Mouse (Mus musculus): Measurements from ENCODE around the gene Hnrnpc. TPM values are rescaled to one million over a fixed set of nuclear protein-coding genes. Genes with fewer than 3 reads are reported as not detected.

Gene Hnrnpc
- polyA plus RNA-seq, 1 experiment = 90.0 TPM

- DNase-seq = no peak
- Histone ChIP-seq H3K4me1 (ENCODE audit: control insufficient read depth, insufficient read depth, low read length) (peaks cover 13% of the 10 kb centered on the region; the same call in 1 of the 2 replicates), H3K27me3 (replicated peaks; ENCODE audit: control insufficient read depth, insufficient read depth, low read length) (no peaks in the 10 kb centered on the region), H3K4me3 (ENCODE audit: insufficient read depth, low read depth, low read length) (no peak overlapping the region), H3K36me3 (ENCODE audit: control insufficient read depth, insufficient read depth, low read length) (no peaks in the 10 kb centered on the region), H3K27ac (ENCODE audit: insufficient read depth, low read depth, low read length) (no peak overlapping the region)
- WGBS = 80% methylated on average over 2 of the region's 2 CpGs
- TF ChIP-seq POLR2A (IDR thresholded peaks at IDR 0.05; ENCODE audit: low read depth, low read length) = no peak
- TF ChIP-seq CTCF (conservative IDR thresholded peaks at IDR 0.05; ENCODE audit: insufficient read depth, insufficient read length, low read depth, low read length) = no peak
These were observed 79.7 kb downstream of the Hnrnpc start for GRCm38 (mm10) chr14:52024133-52024532.

Other genes with a start within 250 kb of the Hnrnpc start
- gene Mettl17, start 219.2 kb downstream of the Hnrnpc start, polyA plus RNA-seq (2012; rRNA removed) = 24.0 and 27.6 TPM in 2 replicates
- gene Slc39a2, start 211.1 kb downstream of the Hnrnpc start, polyA plus RNA-seq (2012; rRNA removed) = 0.45 and 0.52 TPM in 2 replicates
- 220 and 235 TPM in 2 replicates for gene Ndrg2, start 189.9 kb downstream of the Hnrnpc start, polyA plus RNA-seq (2012; rRNA removed)
- not detected in 2 replicates for gene Tppp2, start 185.6 kb downstream of the Hnrnpc start, polyA plus RNA-seq (2012; rRNA removed)
- gene Rnase13, start 181.3 kb downstream of the Hnrnpc start, polyA plus RNA-seq (2012; rRNA removed) = not detected in 2 replicates
- 36.1 and 37.4 TPM in 2 replicates for gene Arhgef40, start 119.3 kb downstream of the Hnrnpc start, polyA plus RNA-seq (2012; rRNA removed)
- gene Tmem253, start 88.4 kb downstream of the Hnrnpc start, polyA plus RNA-seq (2012; rRNA removed) = 2.4 and 2.5 TPM in 2 replicates
- gene Zfp219, start 83.3 kb downstream of the Hnrnpc start, polyA plus RNA-seq (2012; rRNA removed) = 43.2 and 61.8 TPM in 2 replicates
- not detected in 2 replicates for gene Olfr221, start 61.6 kb downstream of the Hnrnpc start, polyA plus RNA-seq (2012; rRNA removed)
- gene Rpgrip1, start 6.7 kb upstream of the Hnrnpc start, polyA plus RNA-seq (2012; rRNA removed) = 2.5 and 2.9 TPM in 2 replicates
- gene Supt16, start 93.4 kb upstream of the Hnrnpc start, polyA plus RNA-seq (2012; rRNA removed) = 7.1 and 10.2 TPM in 2 replicates
- gene Chd8, start 153.8 kb upstream of the Hnrnpc start, polyA plus RNA-seq (2012; rRNA removed) = 20.6 and 22.1 TPM in 2 replicates
- 26.6 and 32.0 TPM in 2 replicates for gene Tox4, start 175.1 kb upstream of the Hnrnpc start, polyA plus RNA-seq (2012; rRNA removed)
- 7.5 and 8.4 TPM in 2 replicates for gene Rab2b, start 175.5 kb upstream of the Hnrnpc start, polyA plus RNA-seq (2012; rRNA removed)
- gene Mettl3, start 201.1 kb upstream of the Hnrnpc start, polyA plus RNA-seq (2012; rRNA removed) = 16.0 and 23.5 TPM in 2 replicates
- 16.9 and 18.3 TPM in 2 replicates for gene Sall2, start 224.7 kb upstream of the Hnrnpc start, polyA plus RNA-seq (2012; rRNA removed)